Mouse (Mus musculus) hindbrain, embryonic 11.5 days (tissue): ENCODE measurements around the gene Ap4b1. TPM values are rescaled to one million over a fixed set of nuclear protein-coding genes. Genes with fewer than 3 reads are reported as not detected.
"Not testable (repeated sequence)": the region's sequence is repeated elsewhere in the genome, so short reads cannot be mapped to it uniquely, and the experiment has no call there.

ENCODE experiments used
- ATAC-seq: fragments of 200-750 bp; cut with Nextera tagmentation; 2 replicates; pipeline ENCODE4 v1.8.0; 2017; ENCODE audit warnings: mild to moderate bottlenecking, moderate TSS enrichment, moderate library complexity; ENCODE audit not compliant: low FRiP score
- DNase-seq: peaks from one replicate; pipeline ENCODE4 v3.0.0-alpha.2; 2015; ENCODE audit warnings: low spot score
- H3K27ac ChIP-seq: fragments of 300-500 bp; sonication (generic); 2 replicates; pipeline ENCODE4 v1.5.1; 2014; ENCODE audit warnings: mild to moderate bottlenecking, low read depth, low read length
- H3K27me3 ChIP-seq: fragments of 300-500 bp; sonication (generic); 2 replicates; pipeline ENCODE4 v1.6.1; 2014; ENCODE audit warnings: mild to moderate bottlenecking, low read length, moderate library complexity, mixed read lengths; ENCODE audit not compliant: control insufficient read depth, insufficient read depth
- H3K36me3 ChIP-seq: fragments of 300-500 bp; sonication (generic); 2 replicates; pipeline ENCODE4 v1.6.1; 2014; ENCODE audit warnings: mild to moderate bottlenecking, low read length, moderate library complexity, mixed read lengths; ENCODE audit not compliant: control insufficient read depth, insufficient read depth
- H3K4me1 ChIP-seq: fragments of 300-500 bp; sonication (generic); replicated peaks from 2 replicates; pipeline ENCODE4 v1.6.1; 2014; ENCODE audit warnings: low read length, mixed read lengths; ENCODE audit not compliant: control insufficient read depth, insufficient read depth
- H3K4me2 ChIP-seq: fragments of 300-500 bp; sonication (generic); replicated peaks from 2 replicates; pipeline ENCODE4 v1.6.1; 2014; ENCODE audit warnings: mild to moderate bottlenecking, low read depth, low read length
- H3K4me3 ChIP-seq: fragments of 300-500 bp; sonication (generic); 2 replicates; pipeline ENCODE4 v1.5.1; 2014; ENCODE audit warnings: low read depth, low read length
- H3K9ac ChIP-seq: fragments of 300-500 bp; sonication (generic); 2 replicates; pipeline ENCODE4 v1.6.1; 2014; ENCODE audit warnings: low read depth, low read length
- H3K9me3 ChIP-seq: fragments of 300-500 bp; sonication (generic); 2 replicates; pipeline ENCODE4 v1.6.1; 2016; ENCODE audit warnings: low read length; ENCODE audit not compliant: control insufficient read depth
- WGBS: fragments of 180-500 bp; shearing (Covaris S2); extraction: QIAGEN DNeasy Blood & Tissue Kit; methylation state at CpG from one replicate; pipeline ENCODE4 v1.1.7; 2014; 5-methylcytosine and 5-hydroxymethylcytosine counted together
- polyA plus RNA-seq: library from polyadenylated mRNA; unstranded; fragments of >200 nt; fragmentation: Nextera tagmentation; extraction: Ambion mirVana; gene quantifications from 2 replicates; pipeline ENCODE4 v1.2.1, GENCODE M21; 2014

Ap4b1 gene
- polyA plus RNA-seq, 1 experiment from 2014 or later, result 24.7 TPM

DNA sequence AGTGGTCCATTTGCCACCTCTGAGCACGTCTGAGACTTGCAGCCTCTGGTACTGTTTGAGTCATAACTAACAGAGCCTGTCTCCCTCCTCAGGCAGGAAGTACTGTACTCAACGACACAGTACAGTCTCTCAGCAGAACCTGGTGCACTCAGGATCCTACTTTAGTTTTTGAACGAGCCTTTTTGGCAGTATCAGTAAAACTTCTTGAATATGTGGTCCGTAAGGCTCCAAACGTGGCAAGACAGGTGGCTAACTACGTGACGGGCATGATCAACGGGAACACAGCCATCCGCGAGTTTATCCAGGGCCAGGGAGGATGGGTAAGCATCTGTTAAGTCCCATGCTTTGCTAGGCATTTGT, 26.6 kb downstream of the Ap4b1 start:
- H3K27ac ChIP-seq, result no peak overlapping the region
- H3K27me3 ChIP-seq, result no peaks in the 10 kb centered on the region
- ATAC-seq (no peak), DNase-seq (no peak)
- H3K9ac ChIP-seq, result no peak overlapping the region
- 87% methylated on average over 10 of the region's 10 CpGs for WGBS
- no peak overlapping the region for H3K4me2 ChIP-seq
- H3K9me3 ChIP-seq, result no peaks in the 10 kb centered on the region
- H3K36me3 ChIP-seq, result no peaks in the 10 kb centered on the region
- H3K4me1 ChIP-seq, result no peaks in the 10 kb centered on the region
- no peak overlapping the region for H3K4me3 ChIP-seq

DNA sequence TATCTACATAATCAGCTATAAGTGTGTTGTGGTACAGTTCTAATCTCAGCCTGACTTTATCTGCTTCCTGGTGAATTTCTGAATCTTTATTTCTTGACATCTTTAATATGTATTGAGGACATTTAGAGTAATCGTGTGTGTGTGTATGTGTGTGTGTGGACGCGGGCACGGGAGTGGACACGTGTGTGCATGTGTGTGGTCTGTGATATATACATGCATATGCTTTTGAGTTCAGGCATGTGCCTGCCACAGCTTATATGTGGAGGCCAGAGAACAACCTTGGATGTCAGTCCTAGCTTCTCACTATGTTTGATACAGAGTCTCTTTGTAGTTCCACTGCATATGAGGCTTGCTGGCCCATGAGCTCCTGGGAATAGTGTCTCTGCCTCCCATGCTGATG, 27.1 kb downstream of the Ap4b1 start:
- DNase-seq (no peak), ATAC-seq (no peak)
- Histone ChIP-seq H3K9ac (no peak overlapping the region), H3K9me3 (no peaks in the 10 kb centered on the region), H3K27ac (no peak overlapping the region), H3K4me3 (no peak overlapping the region), H3K27me3 (no peaks in the 10 kb centered on the region), H3K4me2 (no peak overlapping the region), H3K36me3 (no peaks in the 10 kb centered on the region), H3K4me1 (no peaks in the 10 kb centered on the region)
- 97% methylated on average over 5 of the region's 5 CpGs for WGBS

DNA sequence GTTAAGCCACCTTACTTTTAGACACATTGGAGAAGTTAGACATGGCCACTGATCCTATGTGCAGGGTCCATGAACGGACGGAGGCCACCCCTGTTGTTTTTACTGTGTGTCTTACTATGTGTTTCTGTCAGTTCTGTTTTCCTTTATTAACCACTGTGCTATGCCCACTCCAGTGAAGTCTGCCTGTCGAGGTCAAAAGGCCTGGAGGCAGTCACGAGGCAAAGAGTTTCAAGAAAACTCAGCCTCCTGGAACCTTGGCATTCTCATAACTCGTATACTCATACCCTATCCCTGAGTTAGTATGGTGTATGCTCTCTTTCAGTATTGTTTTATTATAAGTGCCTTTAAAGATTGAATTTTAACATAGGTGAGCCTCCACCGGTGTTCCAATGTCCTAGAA, 30.4 kb downstream of the Ap4b1 start:
- Histone ChIP-seq H3K9ac (no peak overlapping the region), H3K4me1 (no peaks in the 10 kb centered on the region), H3K4me2 (no peak overlapping the region), H3K27me3 (no peaks in the 10 kb centered on the region), H3K9me3 (no peaks in the 10 kb centered on the region), H3K4me3 (no peak overlapping the region), H3K36me3 (no peaks in the 10 kb centered on the region), H3K27ac (no peak overlapping the region)
- DNase-seq, result no peak
- 93% methylated on average over 6 of the region's 6 CpGs for WGBS
- no peak for ATAC-seq

DNA sequence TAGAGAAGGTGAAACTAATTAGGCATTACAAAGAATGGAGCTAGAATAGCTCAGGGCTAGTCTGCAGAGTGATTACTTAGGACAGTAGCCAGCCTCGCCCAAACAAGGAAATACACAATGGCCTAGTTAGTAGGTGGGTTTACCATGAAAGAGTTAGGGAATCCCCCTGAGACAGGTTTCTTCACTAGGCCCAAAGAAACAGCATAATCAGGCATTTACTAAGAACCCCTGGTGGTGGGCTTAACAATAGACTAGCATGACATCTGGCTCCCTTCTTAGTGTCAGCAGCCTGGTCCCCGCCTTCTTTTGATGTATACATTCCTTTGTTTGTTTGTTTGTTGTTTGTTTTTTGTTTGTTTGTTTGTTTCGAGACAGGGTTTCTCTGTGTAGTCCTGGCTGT, 30.9 kb downstream of the Ap4b1 start:
- H3K36me3 ChIP-seq, H3K4me3 ChIP-seq, ATAC-seq, DNase-seq, H3K27me3 ChIP-seq, H3K27ac ChIP-seq, H3K9ac ChIP-seq, H3K4me1 ChIP-seq, H3K9me3 ChIP-seq, H3K4me2 ChIP-seq: not testable (repeated sequence)
- WGBS, result 83% methylated on average over 3 of the region's 3 CpGs

DNA sequence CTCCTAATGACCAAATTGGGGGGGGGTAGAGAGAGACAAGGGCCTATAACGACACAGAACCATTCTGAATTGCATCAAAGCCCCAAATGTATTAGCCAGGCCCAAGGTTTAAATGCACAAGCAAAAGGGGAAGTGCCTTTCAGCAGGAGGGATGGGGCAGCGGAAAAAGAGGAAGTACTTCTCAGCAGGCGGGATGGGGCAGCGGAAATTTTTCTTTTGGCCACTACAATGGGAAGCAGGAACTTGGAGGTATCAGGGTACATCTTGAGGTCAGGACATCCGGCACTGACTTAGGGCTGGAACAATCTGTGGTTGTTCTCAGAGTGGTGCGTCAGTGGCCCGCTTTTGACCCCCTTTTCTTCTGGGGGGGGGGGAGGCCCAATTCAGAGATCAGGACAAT, 31.6 kb downstream of the Ap4b1 start:
- H3K4me3 ChIP-seq, H3K27ac ChIP-seq, ATAC-seq, DNase-seq, H3K9me3 ChIP-seq, H3K4me2 ChIP-seq, H3K36me3 ChIP-seq, H3K4me1 ChIP-seq, H3K9ac ChIP-seq, H3K27me3 ChIP-seq: not testable (repeated sequence)
- 95% methylated on average over 7 of the region's 7 CpGs for WGBS

DNA sequence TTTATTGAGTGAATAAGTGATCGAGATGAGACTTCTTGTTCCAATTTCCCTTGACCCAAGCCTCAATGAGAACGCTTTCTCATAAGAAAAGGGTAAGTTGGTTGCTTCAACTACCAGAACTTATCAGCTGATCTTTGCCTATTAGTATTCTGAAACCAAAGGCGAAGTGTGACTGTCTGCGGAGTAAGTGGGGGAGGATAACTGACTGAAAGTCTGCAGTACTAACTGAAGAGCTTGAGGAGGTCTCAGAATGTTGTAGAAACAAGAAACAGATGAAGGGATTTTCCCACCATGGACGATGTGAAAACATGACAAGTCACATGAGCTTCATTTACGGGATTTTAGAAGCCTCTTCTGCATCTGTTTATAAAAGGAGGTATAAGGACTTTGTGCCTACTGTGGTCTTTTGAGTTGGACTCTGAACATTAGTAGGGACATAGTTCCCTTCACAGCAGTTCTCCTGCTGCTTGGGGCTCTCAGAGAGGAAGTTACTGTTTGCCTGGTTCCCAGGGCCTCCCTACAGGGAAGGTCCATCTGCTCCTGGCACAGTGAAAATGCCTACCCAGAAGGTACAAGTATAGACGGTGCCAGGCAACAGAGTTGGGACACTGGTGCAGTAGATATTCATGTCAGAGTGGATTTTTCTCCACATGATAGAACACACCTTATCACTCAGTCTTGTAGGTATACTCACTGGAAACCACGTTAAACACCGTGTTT, 41.5 kb downstream of the Ap4b1 start:
- DNase-seq, result no peak
- Histone ChIP-seq H3K27ac (no peak overlapping the region), H3K36me3 (no peaks in the 10 kb centered on the region), H3K4me1 (no peaks in the 10 kb centered on the region), H3K9me3 (no peaks in the 10 kb centered on the region), H3K27me3 (no peaks in the 10 kb centered on the region), H3K9ac (no peak overlapping the region), H3K4me2 (no peak overlapping the region), H3K4me3 (no peak overlapping the region)
- ATAC-seq, result no peak
- WGBS, result 84% methylated on average over 9 of the region's 9 CpGs

DNA sequence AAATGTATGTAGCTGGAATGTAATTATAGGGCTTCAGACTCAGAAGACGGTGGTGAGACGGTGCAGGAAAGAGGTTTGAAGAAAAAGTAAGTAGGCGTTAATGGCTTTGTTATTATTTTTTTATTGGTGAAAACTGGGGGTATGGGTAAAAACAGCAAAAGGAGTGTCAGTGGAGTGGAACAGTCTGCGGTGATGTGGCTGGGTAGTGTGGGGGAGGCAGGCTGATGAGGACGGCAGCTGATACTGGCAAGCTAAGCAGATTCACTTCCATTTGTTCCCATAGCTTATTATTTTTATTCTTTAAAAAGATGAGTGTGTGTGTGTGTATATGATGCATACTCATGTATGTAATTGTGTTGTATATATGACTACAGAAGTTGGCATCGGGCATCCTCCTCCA, 42.2 kb downstream of the Ap4b1 start:
- Histone ChIP-seq H3K27me3 (no peaks in the 10 kb centered on the region), H3K4me1 (no peaks in the 10 kb centered on the region), H3K9me3 (no peaks in the 10 kb centered on the region), H3K4me2 (no peak overlapping the region), H3K9ac (no peak overlapping the region), H3K4me3 (no peak overlapping the region), H3K36me3 (no peaks in the 10 kb centered on the region), H3K27ac (no peak overlapping the region)
- no peak for DNase-seq
- no peak for ATAC-seq
- WGBS, result 91% methylated on average over 6 of the region's 6 CpGs

DNA sequence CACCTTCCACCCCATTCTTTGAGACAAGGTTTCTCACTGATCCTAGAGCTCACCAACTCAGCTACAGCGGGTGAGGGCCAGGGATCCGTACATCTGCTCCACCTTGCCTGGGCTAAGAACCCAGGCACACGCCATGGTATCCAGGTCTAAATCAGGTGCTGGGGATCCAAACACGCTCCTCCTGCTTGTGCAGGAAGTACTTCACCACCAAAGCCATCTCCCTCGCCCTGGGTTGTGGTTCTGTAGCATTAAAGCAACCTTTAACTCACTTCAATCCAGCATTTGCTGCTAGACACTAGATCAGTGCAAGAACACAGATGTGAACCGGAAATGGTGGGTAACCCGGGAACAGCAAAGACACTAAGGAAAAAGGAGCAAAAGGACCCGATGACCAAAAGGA, 42.6 kb downstream of the Ap4b1 start:
- ATAC-seq, result no peak
- 89% methylated on average over 8 of the region's 8 CpGs for WGBS
- Histone ChIP-seq H3K9me3 (no peaks in the 10 kb centered on the region), H3K27me3 (no peaks in the 10 kb centered on the region), H3K9ac (no peak overlapping the region), H3K4me3 (no peak overlapping the region), H3K4me1 (no peaks in the 10 kb centered on the region), H3K36me3 (no peaks in the 10 kb centered on the region), H3K27ac (no peak overlapping the region), H3K4me2 (no peak overlapping the region)
- DNase-seq, result no peak

DNA sequence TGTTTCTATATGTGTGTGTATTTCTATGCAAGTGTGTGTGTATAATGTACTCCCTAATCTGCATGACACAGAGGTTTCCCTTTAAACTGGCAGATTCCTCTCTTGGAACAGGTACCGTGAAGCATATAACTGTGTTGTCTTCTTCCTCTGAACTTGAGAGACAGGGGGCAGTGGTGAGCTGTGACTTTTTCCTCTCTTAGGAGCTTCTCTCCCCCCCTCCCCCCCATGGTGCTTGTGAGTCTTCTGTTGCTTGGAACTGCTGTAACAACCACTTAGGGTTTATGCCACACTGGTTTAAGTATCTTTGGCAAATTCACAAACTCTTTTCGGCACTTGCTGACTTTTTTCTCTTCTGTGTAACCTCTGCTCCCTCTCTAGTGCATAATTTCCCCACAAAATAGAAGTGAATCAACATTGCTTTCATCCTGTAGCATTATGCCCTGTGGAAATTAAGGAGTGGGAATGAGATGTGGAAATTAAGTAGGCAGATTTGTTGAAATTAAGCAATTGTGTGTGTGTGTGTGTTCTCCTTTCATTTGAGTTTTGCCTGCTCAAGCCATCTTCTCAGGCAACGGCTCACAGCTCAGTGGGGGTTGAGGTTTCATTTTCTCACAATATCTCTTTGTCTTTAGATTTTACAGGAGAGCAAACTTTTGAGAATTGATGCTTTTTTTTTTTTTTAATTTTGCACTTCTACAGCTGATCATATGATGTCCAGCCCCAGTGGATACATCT, 43.4 kb downstream of the Ap4b1 start:
- no peaks in the 10 kb centered on the region for H3K36me3 ChIP-seq
- no peaks in the 10 kb centered on the region for H3K4me1 ChIP-seq
- no peak overlapping the region for H3K9ac ChIP-seq
- 64% methylated on average over 3 of the region's 3 CpGs for WGBS
- H3K4me2 ChIP-seq, result no peak overlapping the region
- no peaks in the 10 kb centered on the region for H3K9me3 ChIP-seq
- no peak overlapping the region for H3K4me3 ChIP-seq
- H3K27me3 ChIP-seq, result no peaks in the 10 kb centered on the region
- no peak for ATAC-seq
- no peak overlapping the region for H3K27ac ChIP-seq
- DNase-seq, result peak; percentile 43
